Mouse (Mus musculus) adrenal gland, adult 2 months (tissue): Measurements from ENCODE around the gene Syngr1. TPM values are rescaled to one million over a fixed set of nuclear protein-coding genes. Genes with fewer than 3 reads are reported as not detected.

Experiments
- DNase-seq: peaks from one replicate; pipeline ENCODE4 v3.0.0; 2021
- polyA plus RNA-seq: library from polyadenylated mRNA; depleted of rRNA; stranded (reverse); fragments of >200 nt; gene quantifications from 2 replicates; pipeline ENCODE4 v1.2.3, GENCODE M21; 2012
- total RNA-seq, 2 experiments: library from RNA; stranded (reverse); gene quantifications; 2 replicates each; pipeline ENCODE4 v1.2.3; 2021

The Syngr1 gene
- total and polyA plus RNA-seq, 3 experiments, result 24.4 to 86.9 (median 47.8) TPM

- no peak for DNase-seq
These were observed 979 bp upstream of the Syngr1 start for GRCm38 (mm10) chr15:80090155-80090554.

- DNase-seq, result peak; percentile 34
These were observed 403 bp upstream of the Syngr1 start for GRCm38 (mm10) chr15:80090741-80091120.

GRCm38 (mm10) chr15:80092041-80092441 is 907 bp downstream of the Syngr1 start:
- peak; percentile 25 for DNase-seq

GRCm38 (mm10) chr15:80092599-80092998 is 1.5 kb downstream of the Syngr1 start:
- DNase-seq, result peak; percentile 65

- no peak for DNase-seq
These were observed 3.1 kb downstream of the Syngr1 start for GRCm38 (mm10) chr15:80094201-80094600.

GRCm38 (mm10) chr15:80095596-80095995 is 4.5 kb downstream of the Syngr1 start:
- peak; percentile 38 for DNase-seq

- no peak for DNase-seq
These were observed 5.3 kb downstream of the Syngr1 start for GRCm38 (mm10) chr15:80096406-80096805.

GRCm38 (mm10) chr15:80096946-80097881 is 6.1 kb downstream of the Syngr1 start:
- peak; percentile 80 for DNase-seq

GRCm38 (mm10) chr15:80097999-80098461 is 6.9 kb downstream of the Syngr1 start:
- no peak for DNase-seq

GRCm38 (mm10) chr15:80098809-80099208 is 7.7 kb downstream of the Syngr1 start:
- peak; percentile 72 for DNase-seq

GRCm38 (mm10) chr15:80099477-80099876 is 8.3 kb downstream of the Syngr1 start:
- DNase-seq, result no peak

GRCm38 (mm10) chr15:80100196-80100595 is 9.1 kb downstream of the Syngr1 start:
- no peak for DNase-seq

- DNase-seq, result no peak
These were observed 9.7 kb downstream of the Syngr1 start for GRCm38 (mm10) chr15:80100871-80101270.

- no peak for DNase-seq
These were observed 10.4 kb downstream of the Syngr1 start for GRCm38 (mm10) chr15:80101503-80101902.

GRCm38 (mm10) chr15:80102495-80102894 is 11.4 kb downstream of the Syngr1 start:
- no peak for DNase-seq

- no peak for DNase-seq
These were observed 14.6 kb downstream of the Syngr1 start for GRCm38 (mm10) chr15:80105490-80106410.

GRCm38 (mm10) chr15:80107143-80107542 is 16.0 kb downstream of the Syngr1 start:
- DNase-seq, result no peak

GRCm38 (mm10) chr15:80107575-80107974 is 16.4 kb downstream of the Syngr1 start:
- no peak for DNase-seq

GRCm38 (mm10) chr15:80111436-80111835 is 20.3 kb downstream of the Syngr1 start:
- no peak for DNase-seq

- DNase-seq, result no peak
These were observed 21.4 kb downstream of the Syngr1 start for GRCm38 (mm10) chr15:80112499-80112898.

GRCm38 (mm10) chr15:80114414-80114813 is 23.3 kb downstream of the Syngr1 start:
- DNase-seq, result no peak

GRCm38 (mm10) chr15:80115256-80115655 is 24.1 kb downstream of the Syngr1 start:
- DNase-seq, result no peak
